Mouse (Mus musculus): Measurements from ENCODE around the gene Akap17b. TPM values are rescaled to one million over a fixed set of nuclear protein-coding genes. Genes with fewer than 3 reads are reported as not detected.

The Akap17b gene
- 3.4 TPM in 2 replicates for polyA plus RNA-seq (2016; fragmentation: Nextera tagmentation; extraction: Ambion mirVana)

GRCm38 (mm10) chrX:36644657-36645551, at the start of gene Akap17b:
Akap17b (minus strand) TSS chrX:36645395.
- 24% methylated on average over 60 of the region's 60 CpGs for WGBS
- 0 out of 2 replicates have a peak, but pooled peaks cover 6% of the 10 kb centered on the region for H3K9me3 ChIP-seq
- no peaks in the 10 kb centered on the region for H3K27me3 ChIP-seq (ENCODE audit: insufficient read depth, poor library complexity, severe bottlenecking)
- no peaks in the 10 kb centered on the region for H3K4me1 ChIP-seq (replicated peaks)
- peak within 1 kb of the TSS; percentile 85 for H3K27ac ChIP-seq
- H3K4me3 ChIP-seq = peak within 1 kb of the TSS; percentile 68
- DNase-seq (ENCODE audit: low spot score) = peak; percentile 85
- no peaks in the 10 kb centered on the region for H3K36me3 ChIP-seq

GRCm38 (mm10) chrX:36691365-36691764, 46.2 kb upstream of the Akap17b start:
- no peak overlapping the region for H3K4me3 ChIP-seq
- H3K4me1 ChIP-seq (replicated peaks) = no peaks in the 10 kb centered on the region
- H3K9me3 ChIP-seq = no peaks in the 10 kb centered on the region
- H3K27ac ChIP-seq = no peak overlapping the region
- DNase-seq (ENCODE audit: low spot score) = no peak
- WGBS = 94% methylated on average over 5 of the region's 5 CpGs
- H3K27me3 ChIP-seq (ENCODE audit: insufficient read depth, poor library complexity, severe bottlenecking) = no peaks in the 10 kb centered on the region
- no peaks in the 10 kb centered on the region for H3K36me3 ChIP-seq

GRCm38 (mm10) chrX:36689655-36690054, 44.5 kb upstream of the Akap17b start:
- Histone ChIP-seq H3K27ac (no peak overlapping the region), H3K27me3 (ENCODE audit: insufficient read depth, poor library complexity, severe bottlenecking) (no peaks in the 10 kb centered on the region), H3K9me3 (peaks cover 6% of the 10 kb centered on the region; the same call in 1 of the 2 replicates), H3K36me3 (no peaks in the 10 kb centered on the region), H3K4me3 (no peak overlapping the region), H3K4me1 (replicated peaks) (no peaks in the 10 kb centered on the region)
- DNase-seq (ENCODE audit: low spot score) = no peak

GRCm38 (mm10) chrX:36676836-36677235, 31.6 kb upstream of the Akap17b start:
- no peaks in the 10 kb centered on the region for H3K9me3 ChIP-seq
- no peaks in the 10 kb centered on the region for H3K36me3 ChIP-seq
- 74% methylated on average over 1 of the region's 1 CpGs for WGBS
- no peaks in the 10 kb centered on the region for H3K27me3 ChIP-seq (ENCODE audit: insufficient read depth, poor library complexity, severe bottlenecking)
- no peak overlapping the region for H3K27ac ChIP-seq
- no peaks in the 10 kb centered on the region for H3K4me1 ChIP-seq (replicated peaks)
- H3K4me3 ChIP-seq = no peak overlapping the region
- no peak for DNase-seq (ENCODE audit: low spot score)

GRCm38 (mm10) chrX:36672708-36673107, 27.5 kb upstream of the Akap17b start:
- Histone ChIP-seq H3K36me3 (no peaks in the 10 kb centered on the region), H3K27me3 (ENCODE audit: insufficient read depth, poor library complexity, severe bottlenecking) (no peaks in the 10 kb centered on the region), H3K4me3 (no peak overlapping the region), H3K4me1 (replicated peaks) (no peaks in the 10 kb centered on the region), H3K27ac (no peak overlapping the region), H3K9me3 (no peaks in the 10 kb centered on the region)
- DNase-seq (ENCODE audit: low spot score) = no peak
- WGBS = 66% methylated on average over 2 of the region's 2 CpGs

- no peak overlapping the region for H3K27ac ChIP-seq
- no peaks in the 10 kb centered on the region for H3K27me3 ChIP-seq (ENCODE audit: insufficient read depth, poor library complexity, severe bottlenecking)
- 86% methylated on average over 6 of the region's 6 CpGs for WGBS
- H3K4me1 ChIP-seq (replicated peaks) = no peaks in the 10 kb centered on the region
- 0 out of 2 replicates have a peak, but pooled peaks cover 3% of the 10 kb centered on the region for H3K9me3 ChIP-seq
- DNase-seq (ENCODE audit: low spot score) = no peak
- no peak overlapping the region for H3K4me3 ChIP-seq
- H3K36me3 ChIP-seq = no peaks in the 10 kb centered on the region
These were observed 5.1 kb downstream of the Akap17b start for GRCm38 (mm10) chrX:36640046-36640445.

DNA sequence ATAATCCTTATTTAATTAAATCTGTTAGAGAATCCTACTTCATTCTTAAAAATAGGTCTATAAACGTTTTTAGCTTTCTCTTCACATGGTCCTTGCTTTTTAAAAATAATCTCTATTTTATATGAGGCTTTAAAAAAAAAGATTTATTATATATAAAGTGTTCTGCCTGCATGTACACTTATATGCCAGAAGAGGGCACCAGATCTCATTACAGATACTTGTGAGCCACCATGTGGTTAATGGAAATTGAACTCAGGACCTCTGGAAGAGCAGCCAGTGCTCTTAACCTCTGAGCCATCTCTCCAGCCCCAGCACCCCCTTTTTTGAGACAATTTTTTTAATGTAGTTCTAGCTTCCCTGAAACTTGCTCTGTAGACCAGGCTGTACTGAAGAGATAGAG, 14.4 kb downstream of the Akap17b start:
- no peaks in the 10 kb centered on the region for H3K4me1 ChIP-seq (replicated peaks)
- peaks cover 3% of the 10 kb centered on the region; the same call in 1 of the 2 replicates for H3K9me3 ChIP-seq
- DNase-seq (ENCODE audit: low spot score) = no peak
- H3K27me3 ChIP-seq (ENCODE audit: insufficient read depth, poor library complexity, severe bottlenecking) = no peaks in the 10 kb centered on the region
- no peak overlapping the region for H3K4me3 ChIP-seq
- no peak overlapping the region for H3K27ac ChIP-seq
- H3K36me3 ChIP-seq = peaks cover 2% of the 10 kb centered on the region; the same call in 1 of the 2 replicates
- WGBS = 7% methylated on average over 1 of the region's 1 CpGs

DNA sequence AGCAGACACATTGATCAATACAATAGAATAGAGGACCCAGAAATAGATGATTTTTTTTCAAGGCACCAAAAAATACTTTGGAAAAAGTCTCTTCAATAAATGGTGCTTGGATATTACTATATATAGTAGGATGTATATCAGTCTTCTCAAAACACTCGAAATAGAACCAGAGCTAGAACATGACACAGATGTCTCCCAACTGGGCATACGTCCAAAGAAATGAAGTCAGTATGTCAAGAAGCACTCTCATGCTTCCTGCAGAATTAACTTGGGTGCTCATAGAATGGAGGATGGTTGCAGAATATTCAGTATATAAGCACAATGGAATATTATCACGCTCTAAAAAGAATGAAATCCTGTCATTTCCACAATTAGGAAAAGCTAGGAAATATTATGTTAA, 17.1 kb downstream of the Akap17b start:
- 81% methylated on average over 3 of the region's 3 CpGs for WGBS

DNA sequence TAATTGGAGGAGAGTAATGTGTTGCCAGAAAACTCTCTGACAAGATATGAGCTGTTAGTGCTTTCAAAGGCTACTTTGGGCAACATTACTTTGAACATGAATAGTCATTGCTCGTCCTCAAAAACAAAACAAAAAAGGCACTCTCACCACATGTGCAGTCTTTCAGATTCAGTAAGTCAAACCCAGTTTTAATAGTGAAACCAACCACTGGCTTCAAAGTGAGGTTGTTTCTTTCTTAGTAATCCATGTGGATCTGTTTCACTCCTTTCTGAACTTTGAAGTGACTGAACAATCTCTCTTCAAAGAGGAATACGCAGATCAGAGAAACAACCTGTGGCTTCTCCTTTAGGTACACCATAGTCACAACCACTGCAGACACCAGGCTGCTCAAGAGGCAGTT, 36.1 kb downstream of the Akap17b start:
- Histone ChIP-seq H3K4me3 (no peak overlapping the region), H3K9me3 (no peaks in the 10 kb centered on the region), H3K4me1 (replicated peaks) (no peaks in the 10 kb centered on the region), H3K27ac (no peak overlapping the region), H3K36me3 (peaks cover 42% of the 10 kb centered on the region), H3K27me3 (ENCODE audit: insufficient read depth, poor library complexity, severe bottlenecking) (no peaks in the 10 kb centered on the region)
- WGBS = 89% methylated on average over 2 of the region's 2 CpGs
- DNase-seq (ENCODE audit: low spot score) = no peak

More for the DNA sequence above, 17.1 kb downstream of the Akap17b start:
- Histone ChIP-seq H3K4me1 (replicated peaks) (no peaks in the 10 kb centered on the region), H3K27ac (no peak overlapping the region), H3K4me3 (no peak overlapping the region), H3K9me3 (peaks cover 2% of the 10 kb centered on the region; the same call in 1 of the 2 replicates), H3K27me3 (ENCODE audit: insufficient read depth, poor library complexity, severe bottlenecking) (no peaks in the 10 kb centered on the region), H3K36me3 (0 out of 2 replicates have a peak, but pooled peaks cover under 1% of the 10 kb centered on the region)
- DNase-seq (ENCODE audit: low spot score) = no peak

- H3K4me1 ChIP-seq (replicated peaks) = peaks cover 11% of the 10 kb centered on the region
- H3K27ac ChIP-seq = no peak overlapping the region
- peaks cover 52% of the 10 kb centered on the region for H3K36me3 ChIP-seq
- DNase-seq (ENCODE audit: low spot score) = no peak
- H3K9me3 ChIP-seq = no peaks in the 10 kb centered on the region
- WGBS = 96% methylated on average over 4 of the region's 4 CpGs
- no peaks in the 10 kb centered on the region for H3K27me3 ChIP-seq (ENCODE audit: insufficient read depth, poor library complexity, severe bottlenecking)
- no peak overlapping the region for H3K4me3 ChIP-seq
These were observed 41.2 kb downstream of the Akap17b start for GRCm38 (mm10) chrX:36604040-36604439.

DNA sequence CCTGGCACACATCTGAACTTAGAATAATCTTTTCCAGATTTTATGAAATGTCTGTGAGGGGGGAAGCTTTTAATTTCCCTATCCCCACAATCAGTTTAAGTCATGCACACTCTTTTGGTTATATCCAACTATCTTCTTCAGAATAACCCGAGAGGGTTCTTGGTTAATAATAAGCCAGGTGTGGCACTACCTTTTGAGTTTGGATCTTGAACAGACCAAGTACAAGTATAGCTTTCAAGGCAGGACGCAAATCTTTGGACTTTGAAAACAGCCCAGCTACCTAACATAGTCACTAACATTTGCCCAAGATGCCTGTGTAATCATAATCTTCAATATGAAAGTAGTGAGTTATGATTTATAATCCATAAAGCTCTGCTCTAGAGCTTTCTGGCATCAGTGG, 42.3 kb downstream of the Akap17b start:
- no peak for DNase-seq (ENCODE audit: low spot score)
- no peak overlapping the region for H3K27ac ChIP-seq
- H3K9me3 ChIP-seq = no peaks in the 10 kb centered on the region
- 91% methylated on average over 2 of the region's 2 CpGs for WGBS
- peaks cover 11% of the 10 kb centered on the region for H3K4me1 ChIP-seq (replicated peaks)
- H3K4me3 ChIP-seq = no peak overlapping the region
- H3K36me3 ChIP-seq = peaks cover 52% of the 10 kb centered on the region
- no peaks in the 10 kb centered on the region for H3K27me3 ChIP-seq (ENCODE audit: insufficient read depth, poor library complexity, severe bottlenecking)

GRCm38 (mm10) chrX:36600066-36600465, 45.1 kb downstream of the Akap17b start:
- H3K4me3 ChIP-seq = peak overlapping the region; percentile 71
- 78% methylated on average over 8 of the region's 8 CpGs for WGBS
- peaks cover 11% of the 10 kb centered on the region for H3K4me1 ChIP-seq (replicated peaks)
- H3K27me3 ChIP-seq (ENCODE audit: insufficient read depth, poor library complexity, severe bottlenecking) = no peaks in the 10 kb centered on the region
- H3K27ac ChIP-seq = no peak overlapping the region
- H3K36me3 ChIP-seq = peaks cover 30% of the 10 kb centered on the region
- no peak for DNase-seq (ENCODE audit: low spot score)
- no peaks in the 10 kb centered on the region for H3K9me3 ChIP-seq

DNA sequence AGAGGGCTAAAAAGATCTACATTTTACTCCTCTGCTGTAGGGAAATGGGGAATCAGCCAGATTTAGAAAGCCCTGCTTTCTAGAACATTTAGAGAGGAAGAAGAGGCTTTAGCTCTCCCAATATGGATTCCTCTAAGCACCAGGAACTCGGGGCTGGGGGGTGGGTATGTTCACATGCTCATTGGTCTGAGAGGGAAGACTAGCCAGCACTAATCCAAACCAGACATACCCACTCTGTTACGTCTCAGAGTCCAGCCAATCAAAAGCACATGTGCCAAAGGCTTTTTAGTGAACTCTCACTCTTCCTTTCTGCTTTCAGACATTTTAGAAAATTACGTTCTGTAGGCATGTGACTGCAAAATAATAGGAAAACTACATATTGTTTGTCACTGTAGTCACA, 45.5 kb downstream of the Akap17b start:
- no peak for DNase-seq (ENCODE audit: low spot score)
- peak overlapping the region; percentile 71 for H3K4me3 ChIP-seq
- peaks cover 11% of the 10 kb centered on the region for H3K4me1 ChIP-seq (replicated peaks)
- H3K9me3 ChIP-seq = no peaks in the 10 kb centered on the region
- 54% methylated on average over 3 of the region's 3 CpGs for WGBS
- H3K27me3 ChIP-seq (ENCODE audit: insufficient read depth, poor library complexity, severe bottlenecking) = no peaks in the 10 kb centered on the region
- H3K27ac ChIP-seq = peak overlapping the region; percentile 95
- H3K36me3 ChIP-seq = peaks cover 26% of the 10 kb centered on the region
